Mouse (Mus musculus) layer of hippocampus, postnatal 25 days (tissue): Measurements from ENCODE around the gene Ranbp6. TPM values are rescaled to one million over a fixed set of nuclear protein-coding genes. Genes with fewer than 3 reads are reported as not detected.

ENCODE experiments used
- DNase-seq, 2 experiments: peaks; one replicate each; pipeline ENCODE4 v3.0.0; 2022; ENCODE audit warnings: mixed read lengths in 2 of 2, low spot score in 1 of 2; ENCODE audit errors: extremely low spot score in 1 of 2
- total RNA-seq, 2 experiments: library from RNA; stranded (reverse); gene quantifications; 2 replicates each; pipeline ENCODE4 v1.2.3; 2021

Gene Ranbp6
- total RNA-seq, 2 experiments from 2014 or later, result 31.8 to 36.4 TPM

DNA sequence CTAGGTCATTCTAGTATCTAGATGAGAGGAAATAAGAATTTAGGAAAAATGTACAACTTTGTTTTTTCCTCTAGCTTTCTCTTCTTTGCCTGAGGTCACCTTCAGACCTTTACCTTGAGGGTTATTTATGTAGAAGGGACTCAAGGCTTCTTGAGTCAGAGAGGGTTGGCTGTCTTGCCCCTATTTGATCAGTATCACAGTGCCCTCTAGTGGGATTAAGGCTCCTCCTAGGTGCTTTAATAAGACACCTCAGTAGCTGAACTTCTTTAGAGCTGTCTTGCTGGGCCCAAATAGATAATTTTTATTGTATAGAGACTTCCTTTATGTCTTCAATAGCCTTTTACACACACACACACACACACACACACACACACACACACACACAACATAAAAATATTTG is 8.2 kb upstream of the Ranbp6 start:
- no peak for DNase-seq

DNA sequence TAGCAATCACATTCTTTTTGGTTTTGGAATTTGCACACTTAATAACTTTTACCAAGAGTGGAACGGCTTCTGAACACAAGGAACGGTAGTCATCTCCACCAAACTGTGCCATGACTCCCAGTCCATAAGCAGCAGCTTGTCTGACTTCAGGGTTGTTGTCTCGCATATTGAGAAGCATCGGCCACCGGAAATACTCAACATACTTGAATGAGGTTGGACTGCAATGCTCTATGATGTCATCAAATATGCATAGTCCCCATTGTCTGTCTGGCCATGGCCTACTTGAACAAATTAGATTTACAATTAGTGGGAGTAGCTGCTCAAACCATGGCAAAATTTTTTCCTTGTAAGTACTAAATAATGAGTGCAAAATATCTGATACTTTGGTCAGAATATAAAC is 2.8 kb downstream of the Ranbp6 start:
- no peak for DNase-seq

DNA sequence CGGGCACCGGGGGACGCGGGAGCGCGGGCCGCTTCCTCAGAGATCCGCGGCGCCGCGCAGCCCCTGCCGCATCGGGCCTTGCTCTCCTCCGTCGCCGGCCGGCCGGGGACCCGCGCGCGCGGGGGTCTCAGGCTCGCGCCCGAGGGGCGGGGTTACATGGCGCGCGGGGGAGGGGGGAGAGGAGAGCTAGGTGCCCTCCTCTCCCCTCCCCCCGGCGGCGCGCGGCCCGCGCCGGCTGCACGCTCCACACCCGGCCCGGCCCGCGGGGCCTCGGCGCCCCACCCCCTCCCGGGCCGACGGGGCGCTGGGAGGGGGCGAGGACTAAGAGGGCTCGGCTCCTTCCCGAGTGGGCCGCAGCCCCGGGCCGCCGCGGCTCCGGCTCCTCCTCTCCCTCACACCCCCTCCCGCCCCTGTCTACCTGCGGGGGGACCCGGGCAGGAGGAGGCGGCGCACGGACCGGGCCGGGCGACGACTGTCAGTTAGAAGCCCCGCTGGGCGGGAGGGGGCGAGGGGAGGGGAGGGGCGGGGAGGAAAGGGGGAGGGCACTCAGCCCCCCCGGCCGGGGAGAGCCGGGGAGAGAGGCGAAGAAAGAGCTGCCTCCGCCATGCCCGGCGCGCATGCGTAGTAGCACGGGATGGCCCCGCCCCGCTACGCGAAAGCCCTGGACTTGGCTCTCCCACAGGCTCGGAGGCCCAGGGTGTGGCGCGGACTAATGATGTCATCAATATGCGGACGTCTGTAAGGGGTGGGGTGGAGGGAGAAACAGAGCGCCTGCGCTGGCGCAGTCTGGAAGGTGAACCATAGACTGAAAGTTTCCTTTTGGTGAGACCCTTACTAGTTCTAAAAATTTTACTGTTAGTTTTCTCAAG is 6.6 kb downstream of the Ranbp6 start, which contains the start of gene 9930021J03Rik:
Gene 9930021J03Rik (minus strand): TSS at position 73 of the 869 bp plus-strand sequence.
- DNase-seq, result peak; percentile 98 to 99

DNA sequence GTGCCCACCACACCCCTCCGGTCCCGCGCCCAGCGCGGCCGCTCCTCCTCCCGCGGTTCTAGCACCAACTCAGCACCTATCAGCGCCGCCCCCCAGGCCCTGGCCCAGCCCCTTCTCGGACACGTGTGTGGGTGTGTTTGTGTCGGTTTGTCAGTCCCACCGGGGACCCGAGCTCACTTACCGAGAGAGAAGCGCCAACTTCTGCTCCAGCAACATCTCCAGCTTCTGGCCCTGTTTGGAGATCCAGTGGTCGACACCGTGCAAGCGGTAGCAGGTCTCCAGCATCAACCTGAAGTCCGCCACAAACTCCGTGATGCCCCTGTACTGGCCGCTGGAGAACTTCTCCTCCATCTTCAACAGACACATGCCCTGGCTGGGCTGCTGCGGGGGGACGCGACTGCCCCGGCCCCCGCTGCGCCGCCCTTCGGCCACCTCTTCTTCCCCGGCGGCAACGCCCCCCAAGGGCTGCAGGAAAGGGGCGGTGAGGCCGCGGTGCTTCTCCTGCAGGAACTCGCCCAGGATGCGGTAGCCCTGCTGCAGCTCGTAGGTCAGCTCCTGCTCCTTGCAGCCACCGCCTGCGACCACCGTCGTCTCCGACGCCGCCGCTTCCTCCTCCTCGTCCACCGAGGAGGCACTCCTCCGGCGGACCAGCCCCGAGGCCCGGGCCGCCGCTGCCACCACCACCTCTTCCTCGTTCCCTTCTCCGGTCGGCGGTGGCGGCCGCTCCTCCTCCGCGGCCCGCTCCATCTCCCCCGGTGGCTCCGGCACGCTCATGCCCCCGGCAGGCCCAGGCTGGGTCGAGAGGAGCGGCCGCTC is 7.5 kb downstream of the Ranbp6 start:
- DNase-seq, result peak; percentile 19 to 36

DNA sequence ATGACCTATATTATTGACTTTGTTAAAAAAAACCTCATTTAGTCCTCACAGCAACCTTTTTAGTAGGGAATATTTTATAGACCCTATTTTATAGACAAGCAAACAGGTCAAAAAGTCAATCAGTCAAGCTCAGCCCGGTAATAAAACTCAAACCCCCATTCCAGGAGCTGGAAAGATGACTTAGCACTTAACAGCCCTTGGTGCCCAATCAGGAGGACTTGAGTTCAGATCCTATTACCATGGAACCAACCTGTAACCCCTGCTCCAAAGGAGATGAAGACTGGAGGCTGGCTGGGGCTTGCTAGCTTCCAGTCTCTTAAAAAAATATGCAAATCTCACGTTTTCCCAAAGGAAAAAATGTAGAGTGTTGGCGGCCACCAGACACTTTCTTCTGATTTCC is 8.8 kb downstream of the Ranbp6 start:
- DNase-seq, result no peak

DNA sequence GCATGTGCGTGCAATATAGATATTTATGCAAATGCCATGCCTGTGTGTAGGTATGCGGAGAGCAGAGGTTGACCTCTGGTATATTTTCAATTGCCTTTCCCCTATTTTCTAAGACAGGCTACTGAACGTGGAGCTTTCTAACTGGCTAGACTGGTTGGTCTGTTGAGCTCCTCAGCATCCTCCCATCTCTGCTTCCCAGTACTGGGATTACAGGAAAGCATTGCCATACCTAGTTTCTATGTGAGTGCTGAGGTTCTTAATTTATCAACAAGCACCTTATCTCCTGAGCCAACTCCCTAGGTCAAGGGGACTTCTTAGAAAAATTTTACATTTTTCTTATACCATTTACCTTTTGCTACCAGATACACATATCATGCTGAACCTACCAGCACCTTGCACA is 15.4 kb downstream of the Ranbp6 start:
- DNase-seq, result no peak

DNA sequence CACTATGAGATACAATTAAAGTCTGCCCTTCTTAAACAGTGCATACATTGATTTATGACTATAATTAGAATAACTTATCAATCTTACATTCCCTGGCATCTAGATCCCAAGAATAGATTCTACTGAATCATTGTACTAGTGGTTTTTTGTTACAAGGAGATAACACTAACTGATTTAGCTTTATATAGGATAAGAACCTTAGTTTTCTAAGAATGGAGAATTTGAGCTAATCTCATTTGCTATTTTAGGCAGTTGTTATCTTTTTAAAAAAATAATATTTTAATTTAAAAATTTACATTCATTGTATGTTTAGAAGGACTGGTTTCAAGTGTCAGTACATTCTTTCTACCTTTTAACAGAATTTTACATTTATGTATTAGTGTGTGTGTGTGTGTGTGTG is 24.8 kb downstream of the Ranbp6 start:
- no peak for DNase-seq

DNA sequence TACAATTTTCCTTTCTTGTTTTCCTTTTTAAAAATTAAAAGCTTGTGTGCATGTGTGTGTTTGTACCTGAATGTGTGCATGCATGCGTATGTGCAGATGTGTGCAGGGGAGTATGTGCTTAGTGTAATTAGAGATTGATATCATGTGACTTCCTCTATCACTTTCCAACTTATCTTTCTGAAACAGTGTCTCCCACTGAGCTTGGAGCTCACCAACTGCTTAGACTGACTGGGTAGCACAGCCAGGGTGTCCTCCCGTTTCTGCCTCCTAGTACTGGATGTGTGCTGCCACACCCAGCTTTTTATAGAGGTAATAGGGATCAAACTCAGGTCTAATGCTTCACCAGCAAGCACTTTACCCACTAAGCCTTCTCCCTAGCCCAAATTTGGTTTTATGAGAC is 29.9 kb downstream of the Ranbp6 start:
- no peak for DNase-seq

Other genes with a start within 250 kb of the Ranbp6 start
- gene Ermp1, start 164.6 kb downstream of the Ranbp6 start, total RNA-seq, result 10 to 100 TPM; 56.1 to 59.3 TPM
- under 1 TPM in 1 of 2 experiments, not detected in 1; 0.62 TPM for gene Mlana, start 115.2 kb downstream of the Ranbp6 start, total RNA-seq
- gene 9930021J03Rik, start 7.0 kb downstream of the Ranbp6 start, total RNA-seq, result 10 to 100 TPM; 32.9 to 35.0 TPM
- 10 to 100 TPM; 20.2 to 22.6 TPM for gene Il33, start 112.1 kb upstream of the Ranbp6 start, total RNA-seq
- not detected for gene Trpd52l3, start 190.8 kb upstream of the Ranbp6 start, total RNA-seq
- gene Uhrf2, start 217.5 kb upstream of the Ranbp6 start, total RNA-seq, result 10 to 100 TPM; 61.8 to 62.1 TPM